Mouse (Mus musculus) heart, adult 2 months (tissue): ENCODE data around the gene Mybpc2. TPM values are rescaled to one million over a fixed set of nuclear protein-coding genes. Genes with fewer than 3 reads are reported as not detected.

Experiments used
- DNase-seq, 2 experiments: peaks; one replicate each; pipeline ENCODE4 v3.0.0; 2021
- H3K27ac ChIP-seq: fragments of 200-600 bp; 2 replicates; pipeline ENCODE4 v1.8.1; 2022
- H3K27me3 ChIP-seq: fragments of 200-500 bp; 2 replicates; pipeline ENCODE4 v1.6.1; 2012; ENCODE audit warnings: mild to moderate bottlenecking, low read length, inconsistent platforms, mixed read lengths; ENCODE audit not compliant: control insufficient read depth, insufficient read depth
- H3K36me3 ChIP-seq: fragments of 200-500 bp; 2 replicates; pipeline ENCODE4 v1.6.1; 2012; ENCODE audit warnings: low read length, inconsistent platforms; ENCODE audit not compliant: control insufficient read depth, insufficient read depth
- H3K4me1 ChIP-seq: fragments of 200-500 bp; 2 replicates; pipeline ENCODE4 v1.6.1; 2011; ENCODE audit warnings: low read length; ENCODE audit not compliant: control insufficient read depth, insufficient read depth
- H3K4me3 ChIP-seq: fragments of 200-600 bp; 2 replicates; pipeline ENCODE4 v1.8.1; 2022
- H3K79me2 ChIP-seq: fragments of 200-500 bp; replicated peaks from 2 replicates; pipeline ENCODE4 v1.6.1; 2012; ENCODE audit warnings: mild to moderate bottlenecking, inconsistent platforms, low read length, moderate library complexity, mixed read lengths; ENCODE audit not compliant: control insufficient read depth, insufficient read depth
- H3K9ac ChIP-seq: fragments of 200-500 bp; 2 replicates; pipeline ENCODE4 v1.6.1; 2012; ENCODE audit warnings: low read depth, mild to moderate bottlenecking, control low read depth, inconsistent platforms, low read length, mixed read lengths
- CTCF ChIP-seq: fragments of 200-600 bp; IDR thresholded peaks from 2 replicates; pipeline ENCODE4 v1.8.1; 2022; ENCODE audit warnings: antibody characterized with exemption, mild to moderate bottlenecking, moderate library complexity
- EP300 ChIP-seq: fragments of 200-500 bp; IDR thresholded peaks from 2 replicates; pipeline ENCODE4 v1.6.1; 2011; ENCODE audit warnings: low read depth, low read length, control low read depth; ENCODE audit not compliant: insufficient read depth
- POLR2A ChIP-seq: fragments of 200-500 bp; IDR thresholded peaks from 2 replicates; pipeline ENCODE4 v1.6.1; 2011; ENCODE audit warnings: mild to moderate bottlenecking, low read depth, low read length, control low read depth; ENCODE audit not compliant: insufficient read depth
- WGBS: fragments of 180-500 bp; shearing (Covaris S2); methylation state at CpG from one replicate; pipeline ENCODE4 v1.1.7; 2018; 5-methylcytosine and 5-hydroxymethylcytosine counted together
- intact Hi-C: fragments of 180-260 bp; cut with DNase I; formaldehyde crosslinking; loops from one replicate; pipeline ENCODE4 v1.15.1; 2025
- polyA plus RNA-seq: library from polyadenylated mRNA; depleted of rRNA; stranded (reverse); fragments of >200 nt; gene quantifications from 2 replicates; pipeline ENCODE4 v1.2.3, GENCODE M21; 2012
- total RNA-seq, 2 experiments: library from RNA; stranded (reverse); gene quantifications; 2 replicates each; pipeline ENCODE4 v1.2.3; 2021

The Mybpc2 gene
- total and polyA plus RNA-seq, 3 experiments, result 7.1 to 16.7 (median 13.1) TPM

GRCm38 (mm10) chr7:44519240-44519913, 5.1 kb downstream of the Mybpc2 start:
- DNase-seq, result no peak
- H3K4me3 ChIP-seq, result no peak overlapping the region
- H3K9ac ChIP-seq, result no peak overlapping the region
- H3K27me3 ChIP-seq, result no peaks in the 10 kb centered on the region
- TF ChIP-seq CTCF, result peak; percentile 39
- TF ChIP-seq POLR2A, result no peak
- H3K27ac ChIP-seq, result no peak overlapping the region
- H3K36me3 ChIP-seq, result no peaks in the 10 kb centered on the region
- no peaks in the 10 kb centered on the region for H3K79me2 ChIP-seq
- H3K4me1 ChIP-seq, result no peaks in the 10 kb centered on the region
- intact Hi-C loops, result no loop called here
- WGBS, result 72% methylated on average over 9 of the region's 9 CpGs

- TF ChIP-seq CTCF (no peak), POLR2A (no peak), EP300 (no peak)
These were observed 17.0 kb downstream of the Mybpc2 start for GRCm38 (mm10) chr7:44507491-44507890.

GRCm38 (mm10) chr7:44501563-44502115, 22.8 kb downstream of the Mybpc2 start:
- H3K27ac ChIP-seq, result no peak overlapping the region

More at GRCm38 (mm10) chr7:44507491-44507890, 17.0 kb downstream of the Mybpc2 start:
- intact Hi-C loops, result no loop called here
- Histone ChIP-seq H3K4me1 (no peaks in the 10 kb centered on the region), H3K27ac (no peak overlapping the region), H3K4me3 (no peak overlapping the region), H3K27me3 (no peaks in the 10 kb centered on the region; the same call in 1 of the 2 replicates), H3K36me3 (no peaks in the 10 kb centered on the region), H3K79me2 (no peaks in the 10 kb centered on the region), H3K9ac (no peak overlapping the region)
- DNase-seq, result no peak

GRCm38 (mm10) chr7:44500046-44500445, 24.4 kb downstream of the Mybpc2 start:
- 38% methylated on average over 20 of the region's 20 CpGs for WGBS
- Histone ChIP-seq H3K4me3 (no peak overlapping the region), H3K9ac (no peak overlapping the region), H3K27ac (no peak overlapping the region), H3K79me2 (no peaks in the 10 kb centered on the region), H3K27me3 (0 out of 2 replicates have a peak, but pooled peaks cover 2% of the 10 kb centered on the region), H3K36me3 (no peaks in the 10 kb centered on the region), H3K4me1 (peaks cover 6% of the 10 kb centered on the region)
- intact Hi-C loops, result loop anchor here (2.0 kb wide), 1 partner anchor 25 kb away; the partner anchor contains the start of gene Mybpc2
- DNase-seq, result no peak
- TF ChIP-seq CTCF, result no peak
- no peak for TF ChIP-seq EP300
- no peak for TF ChIP-seq POLR2A

More at GRCm38 (mm10) chr7:44501563-44502115, 22.8 kb downstream of the Mybpc2 start:
- DNase-seq, result peak; percentile 54 to 70
- Histone ChIP-seq H3K27me3 (0 out of 2 replicates have a peak, but pooled peaks cover 2% of the 10 kb centered on the region), H3K79me2 (no peaks in the 10 kb centered on the region), H3K36me3 (no peaks in the 10 kb centered on the region), H3K4me1 (no peaks in the 10 kb centered on the region), H3K4me3 (no peak overlapping the region), H3K9ac (no peak overlapping the region)
- TF ChIP-seq POLR2A (no peak), EP300 (0 out of 2 replicates have a peak, but pooled peaks have one; percentile 34), CTCF (peak; percentile 72)
- 32% methylated on average over 5 of the region's 5 CpGs for WGBS
- intact Hi-C loops, result loop anchor here (2.0 kb wide), 1 partner anchor 23 kb away; the partner anchor contains the start of gene Mybpc2

GRCm38 (mm10) chr7:44498922-44499321, 25.5 kb downstream of the Mybpc2 start:
- Histone ChIP-seq H3K36me3 (no peaks in the 10 kb centered on the region), H3K9ac (no peak overlapping the region), H3K4me1 (peaks cover 6% of the 10 kb centered on the region), H3K4me3 (no peak overlapping the region), H3K79me2 (peaks cover 2% of the 10 kb centered on the region; the same call in 1 of the 2 replicates), H3K27ac (no peak overlapping the region), H3K27me3 (0 out of 2 replicates have a peak, but pooled peaks cover 2% of the 10 kb centered on the region)
- intact Hi-C loops, result no loop called here
- no peak for DNase-seq
- WGBS, result 62% methylated on average over 1 of the region's 1 CpGs
- no peak for TF ChIP-seq POLR2A
- TF ChIP-seq EP300, result no peak
- TF ChIP-seq CTCF, result no peak
